Mouse (Mus musculus) forebrain, embryonic 10.5 days (tissue): Measurements from ENCODE around the gene Lsp1. TPM values are rescaled to one million over a fixed set of nuclear protein-coding genes. Genes with fewer than 3 reads are reported as not detected.
A peak's percentile ranks its signal among the peaks of the same experiment; 100 is the strongest.

Experiments
- DNase-seq: peaks from one replicate; pipeline ENCODE4 v3.0.0-alpha.2; 2017; ENCODE audit warnings: low spot score; ENCODE audit errors: extremely low spot score
- H3K27ac ChIP-seq: fragments of 300-500 bp; sonication (generic); 2 replicates; pipeline ENCODE4 v1.5.1; 2016; ENCODE audit warnings: mild to moderate bottlenecking
- H3K27me3 ChIP-seq: fragments of 300-500 bp; sonication (generic); 2 replicates; pipeline ENCODE4 v1.6.1; 2016; ENCODE audit warnings: mild to moderate bottlenecking; ENCODE audit not compliant: poor library complexity, severe bottlenecking
- H3K36me3 ChIP-seq: fragments of 300-500 bp; sonication (generic); replicated peaks from 2 replicates; pipeline ENCODE4 v1.6.1; 2016; ENCODE audit warnings: mild to moderate bottlenecking, moderate library complexity
- H3K4me1 ChIP-seq: fragments of 300-500 bp; sonication (generic); 2 replicates; pipeline ENCODE4 v1.6.1; 2016
- H3K4me3 ChIP-seq: fragments of 300-500 bp; sonication (generic); 2 replicates; pipeline ENCODE4 v1.5.1; 2016; ENCODE audit warnings: mild to moderate bottlenecking, moderate library complexity
- H3K9me3 ChIP-seq: fragments of 300-500 bp; sonication (generic); 2 replicates; pipeline ENCODE4 v1.6.1; 2016; ENCODE audit warnings: mild to moderate bottlenecking, moderate library complexity
- WGBS: fragments of 180-500 bp; shearing (Covaris S2); methylation state at CpG from one replicate; pipeline ENCODE4 v1.1.7; 2016; 5-methylcytosine and 5-hydroxymethylcytosine counted together
- polyA plus RNA-seq: library from polyadenylated mRNA; unstranded; fragments of >200 nt; fragmentation: Nextera tagmentation; extraction: Ambion mirVana; gene quantifications from 2 replicates; pipeline ENCODE4 v1.2.1, GENCODE M21; 2016

Gene Lsp1
- 10.7 and 12.0 TPM in 2 replicates for polyA plus RNA-seq

GRCm38 (mm10) chr7:142460636-142461077 is at the start of gene Lsp1:
Gene Lsp1 (plus strand): TSS chr7:142460809.
- H3K36me3 ChIP-seq, result no peaks in the 10 kb centered on the region
- H3K9me3 ChIP-seq, result no peaks in the 10 kb centered on the region
- peak within 1 kb of the TSS; percentile 87; the same call in 1 of the 2 replicates for H3K27ac ChIP-seq
- no peak within 1 kb of the TSS for H3K4me3 ChIP-seq
- H3K27me3 ChIP-seq, result no peaks in the 10 kb centered on the region; the same call in 1 of the 2 replicates
- peaks cover 35% of the 10 kb centered on the region for H3K4me1 ChIP-seq
- no peak for DNase-seq
- WGBS, result 93% methylated on average over 7 of the region's 7 CpGs

DNA sequence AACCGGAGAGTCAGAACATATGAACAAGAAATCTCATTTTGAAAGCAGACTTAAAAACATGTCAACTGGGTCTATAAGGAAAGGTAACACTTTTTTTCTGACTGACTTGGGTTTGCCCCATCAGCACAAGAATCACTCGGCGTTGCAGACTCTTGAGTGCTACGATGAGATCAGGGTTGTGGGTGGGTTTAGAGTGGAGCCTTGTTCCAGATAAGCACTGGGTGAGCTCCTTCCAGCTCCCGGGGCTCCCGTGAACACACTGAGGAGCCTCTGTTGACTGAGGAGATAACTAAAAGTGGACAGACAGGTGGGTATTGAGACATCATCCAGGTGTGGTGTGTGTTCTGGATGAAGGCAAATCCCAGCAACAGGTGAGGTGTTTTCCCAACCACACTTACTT is 47.3 kb upstream of the Lsp1 start:
- no peaks in the 10 kb centered on the region for H3K36me3 ChIP-seq
- no peaks in the 10 kb centered on the region for H3K9me3 ChIP-seq
- no peaks in the 10 kb centered on the region for H3K4me1 ChIP-seq
- no peak overlapping the region for H3K27ac ChIP-seq
- H3K4me3 ChIP-seq, result no peak overlapping the region
- no peak for DNase-seq
- 94% methylated on average over 6 of the region's 6 CpGs for WGBS
- H3K27me3 ChIP-seq, result 0 out of 2 replicates have a peak, but pooled peaks cover 10% of the 10 kb centered on the region

DNA sequence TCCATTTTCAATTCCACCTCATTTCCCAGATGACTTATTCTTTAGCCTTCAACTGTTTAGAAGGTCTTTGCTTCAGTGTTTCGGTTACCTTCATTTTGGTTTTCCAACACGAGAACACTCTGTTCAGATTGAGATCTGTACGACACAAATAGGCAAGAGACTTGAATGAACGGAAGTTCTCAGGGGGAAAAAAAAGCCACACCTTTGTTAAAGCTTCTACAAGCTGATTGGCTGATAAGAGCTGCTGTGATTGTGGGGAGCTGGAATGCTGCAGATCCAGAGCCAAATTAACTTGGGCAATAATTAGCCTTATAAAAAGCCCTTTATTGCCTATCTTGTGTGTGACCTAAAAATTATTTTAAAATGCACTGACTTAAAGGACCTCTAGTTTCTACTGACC is 45.3 kb upstream of the Lsp1 start:
- no peaks in the 10 kb centered on the region for H3K9me3 ChIP-seq
- no peaks in the 10 kb centered on the region for H3K36me3 ChIP-seq
- no peak overlapping the region for H3K4me3 ChIP-seq
- H3K27ac ChIP-seq, result no peak overlapping the region
- 63% methylated on average over 4 of the region's 4 CpGs for WGBS
- H3K4me1 ChIP-seq, result no peaks in the 10 kb centered on the region
- no peaks in the 10 kb centered on the region for H3K27me3 ChIP-seq
- no peak for DNase-seq

DNA sequence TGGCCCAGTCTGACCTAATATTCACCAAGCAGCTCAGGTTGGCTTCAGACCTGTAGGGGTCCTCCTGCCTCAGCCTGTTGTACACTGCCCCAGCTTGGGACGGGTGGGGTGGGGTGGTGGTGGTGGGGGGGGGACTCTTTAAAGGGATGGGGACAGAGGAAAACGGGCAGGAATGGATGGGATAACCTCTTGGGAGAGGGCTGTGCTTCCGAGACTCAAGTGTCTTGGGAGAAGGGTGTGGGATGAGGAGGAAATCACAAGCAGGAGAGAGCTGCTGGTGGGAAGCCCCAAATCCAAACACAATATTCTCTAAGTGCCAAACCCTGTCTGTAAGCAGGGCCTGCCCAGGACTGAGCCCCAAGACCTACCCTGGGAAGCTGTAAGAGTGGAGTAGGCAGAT is 44.4 kb upstream of the Lsp1 start:
- H3K27ac ChIP-seq, result no peak overlapping the region
- WGBS, result 79% methylated on average over 3 of the region's 3 CpGs
- no peaks in the 10 kb centered on the region for H3K27me3 ChIP-seq
- no peak for DNase-seq
- H3K4me1 ChIP-seq, result no peaks in the 10 kb centered on the region
- H3K4me3 ChIP-seq, result no peak overlapping the region
- no peaks in the 10 kb centered on the region for H3K9me3 ChIP-seq
- no peaks in the 10 kb centered on the region for H3K36me3 ChIP-seq

- no peak overlapping the region for H3K27ac ChIP-seq
- no peaks in the 10 kb centered on the region for H3K4me1 ChIP-seq
- WGBS, result 98% methylated on average over 2 of the region's 2 CpGs
- H3K9me3 ChIP-seq, result no peaks in the 10 kb centered on the region
- no peak for DNase-seq
- no peaks in the 10 kb centered on the region for H3K27me3 ChIP-seq
- H3K36me3 ChIP-seq, result no peaks in the 10 kb centered on the region
- H3K4me3 ChIP-seq, result no peak overlapping the region
These were observed 42.6 kb upstream of the Lsp1 start for GRCm38 (mm10) chr7:142418027-142418426.

DNA sequence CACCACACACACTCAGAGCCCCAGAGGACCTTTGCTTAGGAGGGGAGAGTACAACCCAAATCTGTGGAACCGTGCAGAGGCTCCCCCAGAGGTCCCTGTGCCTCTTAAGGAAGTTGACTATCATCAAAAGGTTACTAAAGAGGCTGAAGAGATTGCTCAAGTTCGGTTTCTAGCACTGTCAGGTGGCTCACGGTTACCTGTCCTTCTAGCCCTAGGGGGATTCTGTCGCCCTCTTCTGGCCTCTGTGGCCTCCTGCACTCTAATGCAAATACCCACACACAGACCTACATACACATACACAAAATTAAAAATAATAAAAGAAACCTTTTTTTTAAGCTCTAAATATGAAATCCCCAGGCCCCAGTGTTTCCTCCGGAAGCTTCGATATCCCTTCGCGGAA is 41.9 kb upstream of the Lsp1 start:
- WGBS, result 87% methylated on average over 8 of the region's 8 CpGs
- Histone ChIP-seq H3K4me1 (no peaks in the 10 kb centered on the region), H3K27me3 (no peaks in the 10 kb centered on the region), H3K9me3 (peaks cover 4% of the 10 kb centered on the region; the same call in 1 of the 2 replicates), H3K36me3 (no peaks in the 10 kb centered on the region), H3K27ac (no peak overlapping the region), H3K4me3 (no peak overlapping the region)
- DNase-seq, result no peak

DNA sequence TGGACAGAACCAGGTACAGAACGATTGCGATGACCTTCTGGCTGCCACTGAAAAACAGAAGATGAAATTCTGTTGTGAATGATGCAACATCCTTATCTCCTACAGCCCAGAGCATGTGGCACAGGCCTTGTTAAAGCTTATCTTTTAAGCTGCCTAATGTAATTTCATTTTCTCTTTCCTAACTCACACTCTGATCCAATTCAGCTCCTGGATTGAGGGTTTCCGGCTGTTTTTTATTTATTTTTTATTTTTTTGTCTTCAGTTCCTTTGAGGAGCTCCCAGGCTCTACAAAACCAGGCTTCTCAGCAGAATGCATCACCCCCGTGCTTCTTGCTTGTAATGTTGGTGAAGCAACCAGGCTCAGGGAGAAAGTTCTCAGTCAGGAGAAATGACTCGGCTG is 40.7 kb upstream of the Lsp1 start:
- Histone ChIP-seq H3K9me3 (peaks cover 6% of the 10 kb centered on the region; the same call in 1 of the 2 replicates), H3K27ac (no peak overlapping the region)
- DNase-seq, result no peak

GRCm38 (mm10) chr7:142421826-142422225 is 38.8 kb upstream of the Lsp1 start:
- Histone ChIP-seq H3K36me3 (no peaks in the 10 kb centered on the region), H3K27ac (no peak overlapping the region), H3K9me3 (peaks cover 6% of the 10 kb centered on the region; the same call in 1 of the 2 replicates), H3K27me3 (peaks cover 5% of the 10 kb centered on the region), H3K4me1 (peaks cover 5% of the 10 kb centered on the region), H3K4me3 (no peak overlapping the region)
- WGBS, result 82% methylated on average over 2 of the region's 2 CpGs
- DNase-seq, result no peak

More for the DNA sequence above, 40.7 kb upstream of the Lsp1 start:
- Histone ChIP-seq H3K4me3 (no peak overlapping the region), H3K36me3 (no peaks in the 10 kb centered on the region), H3K4me1 (no peaks in the 10 kb centered on the region), H3K27me3 (no peaks in the 10 kb centered on the region)
- WGBS, result 94% methylated on average over 5 of the region's 5 CpGs

- Histone ChIP-seq H3K27me3 (peaks cover 19% of the 10 kb centered on the region), H3K27ac (no peak overlapping the region), H3K9me3 (peaks cover 6% of the 10 kb centered on the region; the same call in 1 of the 2 replicates), H3K4me3 (no peak overlapping the region), H3K4me1 (peaks cover 14% of the 10 kb centered on the region), H3K36me3 (no peaks in the 10 kb centered on the region)
- WGBS, result 57% methylated on average over 11 of the region's 11 CpGs
- DNase-seq, result no peak
These were observed 34.9 kb upstream of the Lsp1 start for GRCm38 (mm10) chr7:142425641-142426213.

DNA sequence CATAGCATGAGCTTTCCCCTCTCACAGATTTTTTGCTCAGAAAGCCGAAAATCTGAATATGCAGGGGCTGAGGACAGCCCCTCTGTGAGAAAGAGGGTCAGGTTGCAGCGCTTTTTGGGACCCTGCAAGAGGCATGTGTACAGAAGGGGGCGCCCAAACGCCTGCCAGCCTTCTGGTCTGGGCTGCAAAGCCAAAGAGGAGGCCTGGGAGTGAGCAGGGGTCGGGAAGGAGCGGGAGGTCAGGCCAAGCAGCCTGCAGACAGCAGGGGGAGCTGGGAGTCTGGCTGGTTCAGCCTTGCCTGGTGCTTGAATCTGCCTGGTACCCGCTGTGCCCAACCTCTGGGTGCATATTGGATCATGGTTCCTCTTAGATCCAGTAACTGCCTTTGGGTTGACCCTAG is 32.4 kb upstream of the Lsp1 start:
- 1% methylated on average over 7 of the region's 7 CpGs for WGBS
- Histone ChIP-seq H3K9me3 (peaks cover 6% of the 10 kb centered on the region; the same call in 1 of the 2 replicates), H3K4me1 (peaks cover 14% of the 10 kb centered on the region), H3K4me3 (no peak overlapping the region), H3K36me3 (no peaks in the 10 kb centered on the region), H3K27me3 (peaks cover 19% of the 10 kb centered on the region), H3K27ac (no peak overlapping the region)
- DNase-seq, result peak; percentile 77

DNA sequence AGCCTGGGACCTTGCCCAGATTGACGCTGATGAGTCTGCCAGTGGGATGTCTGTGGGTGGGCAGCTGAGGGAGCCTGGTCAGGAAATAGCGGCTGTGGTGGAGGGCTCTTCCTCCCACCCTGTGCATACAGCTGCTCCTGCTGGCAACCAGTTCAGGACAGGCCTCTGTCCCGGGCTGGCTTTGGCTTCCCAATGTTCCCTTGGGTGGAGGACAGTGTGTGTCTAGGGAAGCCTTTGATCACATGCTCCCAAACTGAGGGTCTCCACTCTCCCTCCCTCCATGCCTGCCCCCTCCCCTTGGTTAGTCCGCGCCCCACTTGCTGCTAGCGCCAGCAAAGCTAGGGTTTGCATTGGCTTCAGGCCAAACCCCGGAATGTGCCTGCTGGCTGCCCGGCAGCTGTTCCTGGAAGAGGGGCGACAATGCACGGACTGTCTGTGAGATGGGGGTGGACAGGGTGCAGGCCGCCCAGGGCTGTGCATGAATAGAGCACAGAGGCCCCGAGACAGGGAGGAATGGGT is 30.4 kb upstream of the Lsp1 start:
- WGBS, result 85% methylated on average over 12 of the region's 12 CpGs
- Histone ChIP-seq H3K36me3 (no peaks in the 10 kb centered on the region), H3K4me1 (peaks cover 20% of the 10 kb centered on the region), H3K9me3 (no peaks in the 10 kb centered on the region), H3K27me3 (peaks cover 19% of the 10 kb centered on the region), H3K27ac (no peak overlapping the region; the same call in 1 of the 2 replicates), H3K4me3 (no peak overlapping the region)
- DNase-seq, result no peak

GRCm38 (mm10) chr7:142431106-142431505 is 29.5 kb upstream of the Lsp1 start:
- no peak overlapping the region for H3K4me3 ChIP-seq
- no peak overlapping the region for H3K27ac ChIP-seq
- WGBS, result 94% methylated on average over 14 of the region's 14 CpGs
- peaks cover 20% of the 10 kb centered on the region for H3K27me3 ChIP-seq
- peaks cover 15% of the 10 kb centered on the region for H3K4me1 ChIP-seq
- no peaks in the 10 kb centered on the region for H3K9me3 ChIP-seq
- no peaks in the 10 kb centered on the region for H3K36me3 ChIP-seq
- no peak for DNase-seq

DNA sequence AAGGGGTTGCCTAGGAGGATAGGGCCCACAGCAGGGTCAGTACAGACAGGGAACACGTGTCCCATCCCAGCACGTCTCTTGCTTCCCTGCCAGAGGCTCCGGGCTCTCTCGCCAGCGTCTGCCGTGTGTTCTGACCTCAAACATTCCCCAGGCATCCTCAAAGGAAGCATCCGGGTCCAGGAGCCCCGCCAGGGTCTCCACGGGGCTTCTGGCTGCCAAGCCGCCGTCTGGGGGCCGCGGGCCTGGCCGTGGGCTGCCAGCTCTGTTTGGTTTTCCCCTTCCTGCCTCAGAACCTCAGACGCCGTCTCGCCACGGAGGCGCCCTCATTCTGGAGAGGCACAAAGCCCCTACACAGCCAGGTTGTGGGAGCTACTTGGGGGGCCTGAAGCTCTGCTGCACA is 27.0 kb upstream of the Lsp1 start:
- H3K4me1 ChIP-seq, result 0 out of 2 replicates have a peak, but pooled peaks cover 6% of the 10 kb centered on the region
- no peaks in the 10 kb centered on the region for H3K9me3 ChIP-seq
- 70% methylated on average over 19 of the region's 19 CpGs for WGBS
- no peak for DNase-seq
- H3K27me3 ChIP-seq, result peaks cover 10% of the 10 kb centered on the region; the same call in 1 of the 2 replicates
- no peak overlapping the region for H3K4me3 ChIP-seq
- H3K36me3 ChIP-seq, result no peaks in the 10 kb centered on the region
- peak overlapping the region; percentile 32; the same call in 1 of the 2 replicates for H3K27ac ChIP-seq
